Mouse (Mus musculus) T-cell, adult 2 months (primary cell): ENCODE results near the gene Crk.
A peak's percentile ranks its signal among the peaks of the same experiment; 100 is the strongest.
"Not testable (repeated sequence)": the region's sequence is repeated elsewhere in the genome, so short reads cannot be mapped to it uniquely, and the experiment has no call there.

ENCODE experiments used
- DNase-seq: peaks from one replicate; pipeline ENCODE4 v3.0.0; 2022; ENCODE audit warnings: low spot score

Crk gene

GRCm38 (mm10) chr11:75684956-75685355 is 5.9 kb downstream of the Crk start:
- DNase-seq = no peak

DNA sequence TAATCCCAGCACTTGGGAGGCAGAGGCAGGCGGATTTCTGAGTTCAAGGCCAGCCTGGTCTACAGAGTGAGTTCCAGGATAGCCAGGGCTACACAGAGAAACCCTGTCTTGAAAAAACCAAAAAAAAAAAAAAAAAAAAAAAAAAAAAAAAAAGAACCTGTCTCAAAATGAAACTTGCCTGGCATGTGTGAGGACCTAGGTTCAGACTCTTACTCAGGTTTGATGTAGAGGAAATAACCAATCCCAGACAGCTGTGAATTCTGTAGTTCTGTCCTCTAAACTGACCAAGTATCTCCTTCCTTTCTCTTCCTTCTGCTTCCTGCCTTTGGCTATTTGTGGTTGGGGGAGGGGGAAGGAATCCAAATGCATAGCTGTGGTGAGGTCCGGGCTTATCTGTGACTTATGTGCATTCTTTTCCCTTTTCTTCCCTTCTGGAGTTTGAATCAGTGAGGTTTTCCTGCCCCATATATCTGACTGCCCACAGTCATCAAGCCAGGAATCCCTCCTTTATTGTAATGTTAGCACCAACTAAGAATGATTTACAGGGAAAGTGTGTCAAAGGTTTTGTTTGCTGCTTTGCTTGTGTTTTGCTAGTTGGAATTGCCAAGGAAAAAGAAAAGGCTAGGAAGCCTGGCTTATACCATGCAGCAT is 8.4 kb downstream of the Crk start:
- no peak for DNase-seq

- DNase-seq = no peak
These were observed 9.1 kb downstream of the Crk start for GRCm38 (mm10) chr11:75688132-75688531.

GRCm38 (mm10) chr11:75689977-75690376 is 10.9 kb downstream of the Crk start:
- no peak for DNase-seq

DNA sequence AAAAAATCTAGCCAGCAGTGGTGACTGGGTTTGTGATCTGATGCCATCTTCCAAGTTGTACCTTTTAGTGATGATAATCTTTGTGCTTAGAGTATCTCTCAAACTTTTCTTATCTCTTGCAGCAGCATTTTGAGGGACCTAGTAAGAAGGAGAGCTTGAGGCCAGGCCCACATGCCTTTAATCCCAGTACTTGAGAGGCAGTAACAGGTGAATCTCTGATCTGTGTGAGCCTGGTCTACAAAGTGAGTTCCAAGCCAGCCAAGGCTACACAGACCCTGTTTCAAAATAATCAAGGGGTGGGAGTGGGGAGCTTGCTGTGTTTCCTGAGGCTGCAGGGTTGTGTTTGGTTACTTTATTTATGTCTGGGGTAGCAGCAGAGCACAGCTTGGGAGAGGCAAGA is 12.0 kb downstream of the Crk start:
- no peak for DNase-seq

- no peak for DNase-seq
These were observed 14.5 kb downstream of the Crk start for GRCm38 (mm10) chr11:75693570-75693969.

DNA sequence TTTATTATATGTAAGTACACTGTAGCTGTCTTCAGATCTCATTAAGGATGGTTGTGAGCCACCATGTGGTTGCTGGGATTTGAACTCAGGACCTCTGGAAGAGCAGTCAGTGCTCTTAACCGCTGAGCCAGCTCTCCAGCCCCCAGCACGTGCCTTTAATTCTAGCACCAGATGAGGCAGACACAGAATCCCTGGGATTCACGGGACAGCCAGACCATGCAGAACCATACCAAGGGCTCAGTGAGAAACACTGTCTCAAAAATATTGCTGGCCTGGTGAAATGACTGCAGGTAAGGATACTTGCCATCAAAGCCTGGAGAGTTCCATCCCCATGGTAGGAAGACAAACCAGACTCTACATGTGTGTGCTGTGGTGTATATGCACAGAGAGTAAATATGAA is 18.4 kb downstream of the Crk start:
- not testable (repeated sequence) for DNase-seq

DNA sequence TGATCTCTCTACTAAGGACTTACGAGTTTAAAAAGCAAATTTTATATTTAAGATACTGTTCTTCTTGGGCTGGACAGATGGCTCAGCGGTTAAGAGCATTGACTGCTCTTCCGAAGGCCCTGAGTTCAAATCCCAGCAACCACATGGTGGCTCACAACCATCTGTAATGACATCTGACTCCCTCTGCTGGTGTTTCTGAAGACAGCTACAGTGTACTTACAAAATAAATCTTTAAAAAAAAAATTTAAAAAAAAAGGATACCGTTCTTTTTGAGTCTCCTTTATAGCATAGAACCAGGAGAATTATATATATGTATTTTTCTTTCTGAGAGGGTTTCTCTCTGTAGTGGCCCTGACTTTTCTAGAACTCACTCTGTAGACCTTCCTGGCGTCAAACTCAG is 21.5 kb downstream of the Crk start:
- no peak for DNase-seq

GRCm38 (mm10) chr11:75702761-75703160 is 23.7 kb downstream of the Crk start:
- no peak for DNase-seq

GRCm38 (mm10) chr11:75703748-75704147 is 24.7 kb downstream of the Crk start:
- no peak for DNase-seq

DNA sequence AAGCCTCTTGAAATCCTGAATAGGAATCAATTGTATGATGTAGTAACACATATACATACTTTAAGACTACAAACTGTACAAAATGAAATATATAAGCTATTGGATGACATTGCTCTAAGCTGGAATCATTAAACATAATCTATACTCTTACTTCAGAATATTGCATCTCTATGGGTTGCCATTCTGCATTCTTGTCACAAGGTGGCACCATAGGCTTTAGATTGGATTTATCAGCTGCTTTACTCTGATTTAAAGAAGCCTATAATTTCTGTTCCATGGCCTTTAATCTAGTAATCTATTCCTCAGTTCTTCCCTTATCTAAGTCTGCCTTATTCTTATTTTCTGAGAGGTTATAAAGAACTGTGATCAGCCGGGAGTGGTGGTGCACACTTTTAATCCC is 34.9 kb downstream of the Crk start:
- peak; percentile 49 for DNase-seq

DNA sequence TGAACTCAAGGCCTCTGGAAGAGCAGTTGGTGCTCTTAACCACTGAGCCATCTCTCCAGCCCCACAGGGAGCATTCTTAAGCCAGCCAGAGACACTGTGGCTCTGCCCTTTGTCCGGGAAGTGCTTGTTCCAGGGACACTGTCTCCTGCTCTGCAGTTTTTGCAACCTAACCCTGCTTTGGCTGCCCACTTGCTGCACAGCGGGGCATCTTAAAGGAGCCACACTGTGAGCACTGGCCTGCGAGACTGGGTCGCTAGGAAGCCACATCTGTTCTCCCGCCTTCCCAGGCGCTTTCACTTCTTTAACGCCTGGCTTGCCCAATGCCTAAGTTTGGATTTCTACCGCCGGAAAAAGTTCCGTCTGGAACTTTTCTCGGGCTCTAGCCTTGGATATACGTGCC is 36.5 kb downstream of the Crk start:
- DNase-seq = no peak

DNA sequence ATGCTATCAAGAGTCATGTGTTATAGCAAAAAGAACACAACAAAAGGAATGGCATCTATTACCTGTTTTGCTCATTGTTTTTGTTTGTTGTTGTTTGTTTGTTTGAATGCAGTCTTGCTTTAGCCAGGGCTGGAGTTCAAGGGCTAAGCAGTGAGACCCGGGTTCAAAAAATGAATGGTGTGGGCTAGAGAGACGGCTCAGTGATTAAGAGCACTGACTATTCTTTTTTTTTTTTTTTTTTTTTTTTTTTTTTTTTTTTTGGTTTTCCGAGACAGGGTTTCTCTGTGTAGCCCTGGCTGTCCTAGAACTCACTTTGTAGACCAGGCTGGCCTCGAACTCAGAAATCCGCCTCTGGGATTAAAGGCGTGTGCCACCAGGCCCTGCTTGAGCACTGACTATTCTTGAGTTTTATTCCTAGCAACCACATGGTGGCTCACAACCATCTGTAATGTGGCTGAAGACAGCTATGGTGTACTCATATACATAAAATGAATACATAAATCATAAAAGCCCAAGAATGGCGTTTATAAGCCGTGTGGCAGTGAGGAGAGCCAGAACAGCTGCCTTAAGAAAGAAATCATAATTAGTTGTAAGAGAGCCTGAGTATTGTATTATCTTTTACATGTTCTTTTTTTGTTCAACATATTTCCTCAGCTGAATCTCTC is 37.7 kb downstream of the Crk start:
- DNase-seq = no peak

- DNase-seq = no peak
These were observed 43.3 kb downstream of the Crk start for GRCm38 (mm10) chr11:75722339-75722738.

DNA sequence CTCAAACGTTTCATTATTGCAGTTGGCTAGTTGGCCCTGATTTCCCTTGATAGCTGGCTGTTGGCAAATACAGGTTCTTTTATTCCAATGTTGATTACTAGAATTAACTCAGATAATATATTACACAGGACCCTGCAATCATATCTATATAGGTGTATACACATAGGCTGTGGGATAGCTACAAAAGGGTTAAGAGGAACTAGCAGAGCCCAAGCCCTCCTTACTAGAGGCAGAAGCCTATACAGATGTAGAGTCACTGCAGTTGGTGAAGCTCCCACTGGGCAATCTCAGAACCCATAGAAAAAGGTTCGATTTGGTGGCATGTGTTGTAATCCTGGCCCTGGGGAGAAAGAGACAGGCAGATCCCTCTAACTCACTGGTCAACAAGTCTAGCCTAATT is 48.1 kb downstream of the Crk start:
- DNase-seq = no peak

- DNase-seq = not testable (repeated sequence)
These were observed 48.6 kb downstream of the Crk start for GRCm38 (mm10) chr11:75727659-75728058.

- DNase-seq = peak; percentile 86
These were observed 53.6 kb downstream of the Crk start, which contains the start of gene Ywhae for GRCm38 (mm10) chr11:75732434-75733226. Gene Ywhae (plus strand): TSS chr11:75732869.

GRCm38 (mm10) chr11:75733227-75733940 is 54.3 kb downstream of the Crk start:
- DNase-seq = peak; percentile 61

GRCm38 (mm10) chr11:75735462-75736252 is 56.6 kb downstream of the Crk start:
- no peak for DNase-seq

DNA sequence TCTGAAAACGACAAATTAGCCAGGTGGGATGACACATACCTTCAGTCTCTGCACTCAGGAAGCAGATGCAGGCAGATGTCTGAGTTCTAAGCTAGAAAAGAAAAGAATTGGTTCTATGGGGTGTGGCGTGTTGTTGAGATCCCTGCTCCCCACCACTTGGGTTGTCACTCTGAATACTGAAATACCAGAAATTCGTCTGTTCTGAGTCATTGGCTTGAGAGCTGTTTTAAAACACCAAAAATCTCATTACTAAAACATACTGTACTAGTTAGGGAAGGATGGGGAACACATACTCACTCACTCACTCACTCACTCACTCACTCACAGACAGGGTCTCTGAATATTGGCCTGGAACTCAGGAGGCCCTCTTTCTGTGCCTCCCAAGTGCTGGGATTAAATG is 57.9 kb downstream of the Crk start:
- DNase-seq = no peak

DNA sequence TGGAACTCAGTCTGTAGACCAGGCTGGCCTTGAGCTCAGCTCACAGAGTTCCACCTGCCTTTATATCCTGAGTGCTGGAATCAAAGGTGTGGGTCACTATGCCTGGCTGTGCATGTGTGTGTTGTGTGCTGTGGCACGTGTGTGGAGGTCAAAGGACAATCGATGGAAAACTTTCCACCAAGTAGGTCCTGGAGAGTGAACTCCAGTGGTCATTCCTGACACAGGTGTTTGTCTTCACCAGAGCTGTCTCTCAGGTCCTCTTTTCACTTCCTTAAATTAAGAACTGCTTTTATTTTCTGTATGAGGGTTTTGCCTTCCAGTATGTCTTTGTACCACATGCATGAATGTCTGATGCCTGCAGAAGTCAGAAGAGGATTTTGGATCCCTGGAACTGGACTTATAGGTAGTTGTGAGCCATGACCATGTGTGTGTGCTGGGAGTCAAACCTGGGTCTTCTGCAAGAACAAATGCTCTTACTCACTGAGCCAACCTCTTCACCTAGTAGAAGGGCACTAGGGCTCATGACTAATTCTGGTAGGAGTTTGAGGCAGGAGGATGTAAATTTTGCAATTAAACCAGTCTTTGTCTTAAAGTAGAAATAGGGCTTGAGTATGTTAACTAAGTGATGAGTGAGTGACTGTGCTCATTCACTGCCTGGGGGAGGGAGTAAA is 58.9 kb downstream of the Crk start:
- no peak for DNase-seq
